Comparison of ENCODE assay signal across 24 mouse cellular contexts in genomic region chr6:113583023-113583422, GRCm38 (mm10). TPM values are rescaled to one million over a fixed set of nuclear protein-coding genes. Genes with fewer than 3 reads are reported as not detected.
A peak's percentile ranks its signal among the peaks of the same experiment; 100 is the strongest.
DNase-seq lines count a peak whose midpoint lies in the region; ATAC-seq and TF ChIP-seq lines count a peak whose summit lies in the region.
"Had no signal": no experiment of that assay in that cellular context is flagged by ENCODE, and none has a peak within 500 bp of the region (broad histone marks: within the 10 kb centered on the region; RNA-seq: fewer than 3 reads in every experiment).

No protein-coding gene starts in this region.

- ATAC-seq in frontal cortex, adult (ENCODE audit: low TSS enrichment) = peak; percentile 50; the same call in 1 of the 2 replicates
- ATAC-seq: forebrain, embryonic 13.5 days; forebrain, embryonic 16.5 days; Patski had no signal

- H3K4me3 ChIP-seq in left cerebral cortex, adult 2 months = no peak overlapping the region
- H3K4me3 ChIP-seq: forebrain, embryonic 10.5 days; forebrain, embryonic 13.5 days; heart, adult 2 months; hindbrain, embryonic 12.5 days; hindbrain, embryonic 15.5 days had no signal

- no peak for TF ChIP-seq CTCF in left cerebral cortex, adult 2 months (IDR thresholded peaks at IDR 0.05)

- no peak for DNase-seq in frontal cortex, postnatal 14 days (ENCODE audit: low spot score in 2 of 2)
- no peak for DNase-seq in left cerebral cortex, adult 2 months (ENCODE audit: extremely low spot score in 1 of 2, low spot score in 2 of 2)
- DNase-seq in left cerebral cortex, adult 8-10 months (ENCODE audit: low spot score in 2 of 2) = no peak
- peak; percentile 26 to 33 for DNase-seq in right cerebral cortex, adult 2 months (ENCODE audit: low spot score in 2 of 2)
- no peak for DNase-seq in right cerebral cortex, postnatal 10 days (ENCODE audit: low spot score in 2 of 2)
- DNase-seq in MN1 (ENCODE audit: low spot score) = no peak
- DNase-seq: adrenal gland, adult 2 months; adrenal gland, postnatal 14 days; cerebellum, adult 11-12 months; cerebellum, adult 8-10 months; cerebellum, postnatal 10 days; cerebellum, postnatal 36 days; gastrocnemius, postnatal 25 days; heart, adult 2 months had no signal

- intact Hi-C loops in left cerebral cortex, adult 2 months (cut with DNase I) = no loop called here

- peak overlapping the region; percentile 18; the same call in 1 of the 2 replicates for H3K27ac ChIP-seq in left cerebral cortex, adult 2 months
- H3K27ac ChIP-seq: forebrain, embryonic 10.5 days; forebrain, embryonic 13.5 days; heart, adult 2 months; hindbrain, embryonic 12.5 days; hindbrain, embryonic 15.5 days had no signal

RNA-seq across cellular contexts. Expression of gene Fancd2os, which starts 17.5 kb away (rescaled TPM):
- not detected for total RNA-seq in left cerebral cortex, adult 2 months (2021)
- total RNA-seq in left cerebral cortex, adult 8-10 months (2022) = under 1 TPM in 1 of 4 experiments, not detected in 3; 0.36 TPM
- total RNA-seq: adrenal gland, postnatal 14 days; gastrocnemius, adult 8-10 months; gastrocnemius, postnatal 25 days; heart, adult 2 months; heart, postnatal 25 days; hematopoietic stem cell, adult 5-6 weeks had no signal

RNA-seq across cellular contexts. Expression of gene Brk1, which starts 21.5 kb away (rescaled TPM):
- 100 to 1,000 TPM; 221 to 228 TPM for total RNA-seq in left cerebral cortex, adult 2 months (2021)
- total RNA-seq in left cerebral cortex, adult 8-10 months (2022) = 100 to 1,000 TPM; 217 to 234 (median 227) TPM

RNA-seq across cellular contexts. Expression of gene Vhl, which starts 40.7 kb away (rescaled TPM):
- 10 to 100 TPM; 41.5 to 43.0 TPM for total RNA-seq in left cerebral cortex, adult 2 months (2021)
- total RNA-seq in left cerebral cortex, adult 8-10 months (2022) = 10 to 100 TPM; 38.6 to 49.8 (median 41.2) TPM

RNA-seq across cellular contexts. Expression of gene Fancd2, which starts 51.5 kb away (rescaled TPM):
- total RNA-seq in left cerebral cortex, adult 2 months (2021) = 1 to 10 TPM; 2.1 to 2.2 TPM
- total RNA-seq in left cerebral cortex, adult 8-10 months (2022) = 1 to 10 TPM; 1.7 to 3.3 (median 2.5) TPM

RNA-seq across cellular contexts. Expression of gene Emc3, which starts 51.6 kb away (rescaled TPM):
- 10 to 100 TPM; 76.5 to 77.5 TPM for total RNA-seq in left cerebral cortex, adult 2 months (2021)
- 10 to 100 TPM; 67.2 to 73.2 (median 69.3) TPM for total RNA-seq in left cerebral cortex, adult 8-10 months (2022)

Comparison
In these comparisons a context has a peak if more than half of its experiments do, and no peak if none do; other contexts are left out.
1. DNase-seq: peak in right cerebral cortex, adult 2 months (2 of 2); none in frontal cortex, postnatal 14 days (0 of 2), left cerebral cortex, adult 2 months (0 of 2), left cerebral cortex, adult 8-10 months (0 of 2), right cerebral cortex, postnatal 10 days (0 of 2) and MN1 (single experiment).